Mouse (Mus musculus): Measurements from ENCODE around the gene Psmc5.

DNA sequence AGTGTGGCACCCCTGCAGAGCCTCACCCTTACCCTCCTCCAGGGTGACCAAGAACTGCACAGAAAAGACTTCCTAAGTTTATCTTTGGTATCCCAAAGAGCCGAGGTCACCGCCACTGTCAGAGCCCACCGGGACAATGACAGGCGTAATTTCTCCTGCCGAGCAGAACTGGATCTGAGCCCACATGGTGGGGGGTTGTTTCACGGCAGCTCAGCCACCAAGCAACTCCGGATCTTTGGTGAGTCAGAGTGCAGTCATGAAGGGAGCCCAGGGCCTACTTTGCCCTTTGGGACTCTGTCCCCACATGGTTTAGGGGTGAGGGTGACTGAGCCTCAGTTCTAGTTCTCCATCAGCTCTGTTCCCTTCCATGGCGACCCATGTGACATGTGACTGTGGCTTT, 28.2 kb downstream of the Psmc5 start:
- no peak for TF ChIP-seq CTCF (IDR thresholded peaks at IDR 0.05; ENCODE audit: low read depth)
- no peak for TF ChIP-seq EP300 (IDR thresholded peaks at IDR 0.05; ENCODE audit: low read depth)
